Mouse (Mus musculus) lung, embryonic 16.5 days (tissue): ENCODE measurements around the gene Rora. TPM values are rescaled to one million over a fixed set of nuclear protein-coding genes. Genes with fewer than 3 reads are reported as not detected.

ENCODE experiments used
- ATAC-seq: fragments of 200-750 bp; cut with Nextera tagmentation; 2 replicates; pipeline ENCODE4 v1.8.0; 2017; ENCODE audit warnings: low read depth, mild to moderate bottlenecking, moderate library complexity
- H3K27ac ChIP-seq: fragments of 300-500 bp; sonication (generic); 2 replicates; pipeline ENCODE4 v1.5.1; 2014; ENCODE audit warnings: mild to moderate bottlenecking, control low read depth, low read length
- H3K27me3 ChIP-seq: fragments of 300-500 bp; sonication (generic); 2 replicates; pipeline ENCODE4 v1.6.1; 2014; ENCODE audit warnings: low read depth, low read length, mixed read lengths; ENCODE audit not compliant: control insufficient read depth, insufficient read depth
- H3K36me3 ChIP-seq: fragments of 300-500 bp; sonication (generic); 2 replicates; pipeline ENCODE4 v1.6.1; 2014; ENCODE audit warnings: low read length; ENCODE audit not compliant: control insufficient read depth, insufficient read depth
- H3K4me1 ChIP-seq: fragments of 300-500 bp; sonication (generic); replicated peaks from 2 replicates; pipeline ENCODE4 v1.6.1; 2014; ENCODE audit warnings: low read length, mixed read lengths; ENCODE audit not compliant: control insufficient read depth, insufficient read depth
- H3K4me2 ChIP-seq: fragments of 300-500 bp; sonication (generic); 2 replicates; pipeline ENCODE4 v1.6.1; 2014; ENCODE audit warnings: low read depth, low read length, control low read depth
- H3K4me3 ChIP-seq: fragments of 300-500 bp; sonication (generic); 2 replicates; pipeline ENCODE4 v1.5.1; 2014; ENCODE audit warnings: mild to moderate bottlenecking, low read length, control low read depth
- H3K9ac ChIP-seq: fragments of 300-500 bp; sonication (generic); 2 replicates; pipeline ENCODE4 v1.6.1; 2014; ENCODE audit warnings: low read length, control low read depth
- H3K9me3 ChIP-seq: fragments of 300-500 bp; sonication (generic); 2 replicates; pipeline ENCODE4 v1.6.1; 2016; ENCODE audit warnings: low read length; ENCODE audit not compliant: control insufficient read depth
- WGBS: fragments of 180-500 bp; shearing (Covaris S2); extraction: QIAGEN DNeasy Blood & Tissue Kit; methylation state at CpG from one replicate; pipeline ENCODE4 v1.1.7; 2014; 5-methylcytosine and 5-hydroxymethylcytosine counted together
- polyA plus RNA-seq: library from polyadenylated mRNA; unstranded; fragments of >200 nt; fragmentation: Nextera tagmentation; extraction: Ambion mirVana; gene quantifications from 2 replicates; pipeline ENCODE4 v1.2.1, GENCODE M21; 2015

Gene Rora
- polyA plus RNA-seq, 1 experiment from 2014 or later = 8.4 TPM

DNA sequence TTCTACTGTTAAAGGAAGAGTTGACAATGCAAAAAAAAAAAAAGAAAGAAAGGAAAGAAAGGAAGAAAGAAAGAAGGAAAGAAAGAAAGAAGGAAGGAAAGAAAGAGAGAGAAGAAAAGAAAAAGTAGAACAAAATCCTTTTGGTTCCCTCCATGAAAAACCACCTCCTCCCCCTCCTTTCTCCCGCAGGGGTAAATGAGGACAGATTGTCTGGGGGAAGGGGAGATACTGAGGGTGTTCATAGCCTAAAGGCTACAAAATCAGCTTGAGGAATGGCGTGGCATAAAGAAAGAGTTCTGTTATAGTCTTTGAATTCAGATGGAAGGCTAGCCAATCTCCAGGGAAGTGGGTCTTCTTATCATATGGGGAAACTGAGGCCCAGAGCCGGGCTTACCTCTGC lies 107.3 kb downstream of the Rora start:
- Histone ChIP-seq H3K27me3 (no peaks in the 10 kb centered on the region), H3K9me3 (no peaks in the 10 kb centered on the region), H3K27ac (no peak overlapping the region), H3K4me3 (no peak overlapping the region), H3K9ac (no peak overlapping the region), H3K4me1 (no peaks in the 10 kb centered on the region; the same call in 1 of the 2 replicates), H3K36me3 (no peaks in the 10 kb centered on the region), H3K4me2 (no peak overlapping the region)
- WGBS = 79% methylated on average over 3 of the region's 3 CpGs
- ATAC-seq = no peak

DNA sequence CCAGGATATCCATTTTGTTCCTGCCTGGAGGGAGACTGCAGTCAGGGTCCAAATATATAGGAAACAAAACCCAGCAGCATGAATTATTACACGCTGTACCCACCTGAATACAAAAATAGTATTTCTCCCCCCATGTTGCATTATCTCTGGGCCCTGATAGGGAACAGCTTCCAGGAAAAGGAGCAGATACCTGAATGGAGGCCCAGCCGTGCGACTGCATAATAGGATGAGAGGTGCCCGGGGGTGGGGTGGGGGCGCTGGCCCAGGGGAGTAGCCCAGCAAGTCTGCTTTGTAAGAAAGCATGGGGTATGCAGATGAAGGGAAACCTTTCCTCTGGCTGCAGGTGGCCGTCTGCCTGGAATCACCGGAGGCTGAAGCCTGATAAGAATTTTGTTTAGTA lies 108.1 kb downstream of the Rora start:
- no peaks in the 10 kb centered on the region for H3K27me3 ChIP-seq
- no peaks in the 10 kb centered on the region for H3K9me3 ChIP-seq
- no peak overlapping the region for H3K27ac ChIP-seq
- ATAC-seq = no peak
- no peak overlapping the region for H3K4me3 ChIP-seq
- 33% methylated on average over 7 of the region's 7 CpGs for WGBS
- H3K4me2 ChIP-seq = no peak overlapping the region
- no peak overlapping the region for H3K9ac ChIP-seq
- no peaks in the 10 kb centered on the region; the same call in 1 of the 2 replicates for H3K4me1 ChIP-seq
- no peaks in the 10 kb centered on the region for H3K36me3 ChIP-seq

GRCm38 (mm10) chr9:68765595-68765994 lies 112.0 kb downstream of the Rora start:
- no peak overlapping the region for H3K9ac ChIP-seq
- no peak overlapping the region for H3K4me2 ChIP-seq
- H3K27ac ChIP-seq = no peak overlapping the region
- ATAC-seq = no peak
- H3K36me3 ChIP-seq = no peaks in the 10 kb centered on the region
- no peak overlapping the region for H3K4me3 ChIP-seq
- 75% methylated on average over 1 of the region's 1 CpGs for WGBS
- no peaks in the 10 kb centered on the region for H3K9me3 ChIP-seq
- H3K27me3 ChIP-seq = no peaks in the 10 kb centered on the region
- H3K4me1 ChIP-seq = no peaks in the 10 kb centered on the region; the same call in 1 of the 2 replicates

DNA sequence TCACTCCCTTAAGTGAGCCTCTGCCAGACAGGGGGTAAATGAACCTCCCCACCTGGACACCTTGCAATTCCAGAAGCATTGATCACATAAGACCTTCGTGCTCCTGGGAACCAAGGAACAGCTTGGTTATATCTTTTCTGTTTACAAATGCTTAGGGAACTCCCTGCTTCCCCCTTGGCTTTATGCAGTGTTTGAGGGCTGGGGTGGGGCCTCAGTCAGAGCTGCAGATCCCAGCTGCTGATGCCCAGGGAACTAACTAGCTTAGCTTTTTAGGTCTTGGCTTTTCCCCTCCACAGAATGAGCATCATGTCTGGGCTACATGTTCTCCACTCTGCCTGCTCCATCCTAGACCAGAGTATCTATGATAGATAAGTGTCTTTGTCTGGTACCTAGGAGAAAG lies 116.1 kb downstream of the Rora start:
- Histone ChIP-seq H3K27ac (no peak overlapping the region), H3K27me3 (no peaks in the 10 kb centered on the region), H3K4me3 (no peak overlapping the region), H3K9me3 (no peaks in the 10 kb centered on the region), H3K9ac (no peak overlapping the region), H3K4me1 (no peaks in the 10 kb centered on the region; the same call in 1 of the 2 replicates), H3K4me2 (no peak overlapping the region), H3K36me3 (no peaks in the 10 kb centered on the region)
- 9% methylated on average over 1 of the region's 1 CpGs for WGBS
- no peak for ATAC-seq

DNA sequence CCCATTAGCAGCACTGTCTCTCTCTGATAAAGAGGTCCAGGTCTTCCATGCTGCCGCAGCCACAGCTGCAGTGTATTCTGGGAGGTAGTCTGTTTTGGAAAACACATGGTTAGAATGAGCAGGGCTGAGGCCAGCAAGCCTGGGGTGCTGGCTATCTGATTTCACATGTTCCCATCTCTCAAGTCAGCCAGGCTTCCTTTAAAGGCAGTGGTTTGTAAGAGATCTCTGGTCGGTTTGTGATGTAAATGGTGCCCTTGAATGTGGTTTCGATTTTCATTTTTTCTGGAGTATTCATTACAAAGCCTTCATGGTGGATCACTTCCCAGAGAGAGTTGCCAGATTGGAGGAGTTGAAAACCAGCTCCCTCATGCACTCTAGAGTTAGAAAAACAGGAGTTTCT lies 117.8 kb downstream of the Rora start:
- H3K36me3 ChIP-seq = no peaks in the 10 kb centered on the region
- no peaks in the 10 kb centered on the region for H3K27me3 ChIP-seq
- no peak overlapping the region for H3K9ac ChIP-seq
- H3K4me1 ChIP-seq = no peaks in the 10 kb centered on the region; the same call in 1 of the 2 replicates
- no peak overlapping the region for H3K4me3 ChIP-seq
- no peak for ATAC-seq
- H3K4me2 ChIP-seq = no peak overlapping the region
- H3K27ac ChIP-seq = no peak overlapping the region
- 90% methylated on average over 3 of the region's 3 CpGs for WGBS
- H3K9me3 ChIP-seq = no peaks in the 10 kb centered on the region

DNA sequence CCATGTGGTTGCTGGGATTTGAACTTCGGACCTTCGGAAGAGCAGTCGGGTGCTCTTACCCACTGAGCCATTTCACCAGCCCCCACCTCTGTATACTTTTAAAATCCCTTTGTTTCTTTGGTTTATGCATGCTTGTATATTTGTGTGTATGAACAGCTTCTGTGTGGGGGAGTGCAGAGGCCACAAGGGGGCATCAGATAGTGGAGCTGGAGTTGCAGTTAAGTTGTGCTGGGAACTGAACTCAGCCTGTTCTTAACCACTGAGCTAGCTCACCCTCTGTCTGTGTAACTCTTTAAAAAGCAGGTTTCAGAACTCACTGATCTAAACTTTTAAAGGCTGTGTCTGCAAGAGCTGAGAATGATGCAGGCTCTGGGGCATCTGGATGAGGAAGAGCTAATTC lies 120.2 kb downstream of the Rora start:
- no peak overlapping the region for H3K9ac ChIP-seq
- H3K9me3 ChIP-seq = no peaks in the 10 kb centered on the region
- H3K27me3 ChIP-seq = no peaks in the 10 kb centered on the region
- WGBS = 96% methylated on average over 3 of the region's 3 CpGs
- no peak overlapping the region for H3K27ac ChIP-seq
- no peak overlapping the region for H3K4me2 ChIP-seq
- no peaks in the 10 kb centered on the region for H3K36me3 ChIP-seq
- no peaks in the 10 kb centered on the region; the same call in 1 of the 2 replicates for H3K4me1 ChIP-seq
- no peak overlapping the region for H3K4me3 ChIP-seq
- no peak for ATAC-seq

DNA sequence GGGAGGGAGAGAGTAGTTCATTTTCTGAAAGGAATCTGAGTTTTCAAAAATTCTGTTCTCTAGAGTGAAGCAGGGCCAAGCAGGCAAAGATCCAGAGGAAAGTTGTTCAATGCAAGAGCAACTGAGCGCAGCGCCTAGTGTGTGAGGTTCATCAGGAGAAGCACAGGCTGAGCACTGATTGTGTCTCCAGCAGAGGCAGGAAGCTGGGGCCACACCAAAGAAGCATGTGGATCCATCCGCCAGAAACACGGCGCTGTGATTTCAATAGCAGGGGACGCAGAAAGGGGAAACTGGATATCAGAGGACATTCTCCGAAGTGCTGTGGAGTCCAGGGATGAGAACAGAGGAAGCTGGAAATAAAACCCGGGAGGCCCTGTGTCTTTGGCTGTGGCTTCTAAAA lies 128.4 kb downstream of the Rora start:
- H3K4me1 ChIP-seq = peaks cover 13% of the 10 kb centered on the region; the same call in 1 of the 2 replicates
- no peaks in the 10 kb centered on the region for H3K9me3 ChIP-seq
- no peak overlapping the region for H3K4me3 ChIP-seq
- no peak for ATAC-seq
- H3K4me2 ChIP-seq = no peak overlapping the region
- 64% methylated on average over 8 of the region's 8 CpGs for WGBS
- no peak overlapping the region for H3K9ac ChIP-seq
- H3K27me3 ChIP-seq = no peaks in the 10 kb centered on the region
- H3K36me3 ChIP-seq = no peaks in the 10 kb centered on the region
- H3K27ac ChIP-seq = no peak overlapping the region

DNA sequence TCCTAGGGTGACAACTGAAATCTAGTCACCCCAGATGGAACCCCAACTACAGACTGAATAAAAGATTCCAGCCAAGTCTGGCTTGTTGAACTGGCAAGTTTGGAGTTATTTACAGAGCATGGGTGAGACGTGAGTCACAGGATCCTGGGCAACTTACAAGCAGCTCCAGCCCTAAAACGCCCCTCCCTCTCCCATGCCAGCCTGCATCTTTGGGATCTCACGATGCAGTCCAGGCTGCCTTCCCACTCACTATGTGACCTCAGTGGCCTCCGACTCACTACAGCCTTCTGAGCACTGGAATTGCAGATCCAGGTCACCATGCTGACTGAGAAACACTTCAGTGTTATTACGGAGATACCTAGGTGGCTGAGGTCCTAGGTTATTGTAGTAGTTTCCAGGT lies 129.0 kb downstream of the Rora start:
- no peak overlapping the region for H3K27ac ChIP-seq
- 54% methylated on average over 5 of the region's 5 CpGs for WGBS
- H3K4me3 ChIP-seq = no peak overlapping the region
- no peak overlapping the region for H3K9ac ChIP-seq
- no peaks in the 10 kb centered on the region for H3K9me3 ChIP-seq
- no peak for ATAC-seq
- no peaks in the 10 kb centered on the region for H3K36me3 ChIP-seq
- H3K27me3 ChIP-seq = no peaks in the 10 kb centered on the region
- peaks cover 13% of the 10 kb centered on the region; the same call in 1 of the 2 replicates for H3K4me1 ChIP-seq
- no peak overlapping the region for H3K4me2 ChIP-seq

GRCm38 (mm10) chr9:68783246-68783645 lies 129.7 kb downstream of the Rora start:
- no peak for ATAC-seq
- no peak overlapping the region for H3K4me3 ChIP-seq

More at GRCm38 (mm10) chr9:68783246-68783645, 129.7 kb downstream of the Rora start:
- H3K27ac ChIP-seq = no peak overlapping the region
- no peak overlapping the region for H3K4me2 ChIP-seq
- H3K4me1 ChIP-seq = peaks cover 13% of the 10 kb centered on the region; the same call in 1 of the 2 replicates
- no peaks in the 10 kb centered on the region for H3K36me3 ChIP-seq
- H3K9ac ChIP-seq = no peak overlapping the region
- H3K27me3 ChIP-seq = no peaks in the 10 kb centered on the region
- 58% methylated on average over 5 of the region's 5 CpGs for WGBS
- no peaks in the 10 kb centered on the region for H3K9me3 ChIP-seq
